Mouse (Mus musculus): ENCODE data around the gene Mrps6.

- TF ChIP-seq GATA1 (IDR thresholded peaks at IDR 0.05; ENCODE audit: borderline replicate concordance, low read length) (no peak), FLI1 (IDR thresholded peaks at IDR 0.05; ENCODE audit: low read length) (no peak)
These were observed 71.8 kb downstream of the Mrps6 start for GRCm38 (mm10) chr16:92129843-92130242.
